Mouse (Mus musculus): Measurements from ENCODE around the gene Gfy.

- TF ChIP-seq CTCF (IDR thresholded peaks at IDR 0.05) (no peak), EP300 (IDR thresholded peaks at IDR 0.05) (no peak)
Observed at GRCm38 (mm10) chr7:45221680-45222079, 42.3 kb upstream of the Gfy start.

Data from lung, postnatal 0 days (tissue).